Mouse (Mus musculus) hindbrain, embryonic 16.5 days (tissue): ENCODE measurements around the gene Bhlha15. TPM values are rescaled to one million over a fixed set of nuclear protein-coding genes. Genes with fewer than 3 reads are reported as not detected.

Experiments
- ATAC-seq: fragments of 200-750 bp; cut with Nextera tagmentation; 2 replicates; pipeline ENCODE4 v1.8.0; 2017; ENCODE audit warnings: moderate TSS enrichment, moderate library complexity
- H3K27ac ChIP-seq: fragments of 300-500 bp; sonication (generic); 2 replicates; pipeline ENCODE4 v1.5.1; 2014; ENCODE audit warnings: low read depth, mild to moderate bottlenecking, control low read depth, low read length, moderate library complexity
- H3K27me3 ChIP-seq: fragments of 300-500 bp; sonication (generic); replicated peaks from 2 replicates; pipeline ENCODE4 v1.6.1; 2014; ENCODE audit warnings: low read length; ENCODE audit not compliant: control insufficient read depth, insufficient read depth
- H3K36me3 ChIP-seq: fragments of 300-500 bp; sonication (generic); 2 replicates; pipeline ENCODE4 v1.6.1; 2014; ENCODE audit warnings: mild to moderate bottlenecking, low read length, moderate library complexity, mixed read lengths; ENCODE audit not compliant: control insufficient read depth, insufficient read depth
- H3K4me1 ChIP-seq: fragments of 300-500 bp; sonication (generic); 2 replicates; pipeline ENCODE4 v1.6.1; 2014; ENCODE audit warnings: low read depth, low read length; ENCODE audit not compliant: control insufficient read depth, insufficient read depth
- H3K4me2 ChIP-seq: fragments of 300-500 bp; sonication (generic); 2 replicates; pipeline ENCODE4 v1.6.1; 2014; ENCODE audit warnings: mild to moderate bottlenecking, low read length, control low read depth, moderate library complexity
- H3K4me3 ChIP-seq: fragments of 300-500 bp; sonication (generic); 2 replicates; pipeline ENCODE4 v1.5.1; 2014; ENCODE audit warnings: mild to moderate bottlenecking, low read length, control low read depth, moderate library complexity
- H3K9ac ChIP-seq: fragments of 300-500 bp; sonication (generic); 2 replicates; pipeline ENCODE4 v1.6.1; 2014; ENCODE audit warnings: low read depth, mild to moderate bottlenecking, control low read depth, low read length, moderate library complexity
- H3K9me3 ChIP-seq: fragments of 300-500 bp; sonication (generic); 2 replicates; pipeline ENCODE4 v1.6.1; 2014; ENCODE audit warnings: mild to moderate bottlenecking, low read length, moderate library complexity; ENCODE audit not compliant: control insufficient read depth
- WGBS: fragments of 180-500 bp; shearing (Covaris S2); extraction: QIAGEN DNeasy Blood & Tissue Kit; methylation state at CpG from one replicate; pipeline ENCODE4 v1.1.7; 2014; 5-methylcytosine and 5-hydroxymethylcytosine counted together
- polyA plus RNA-seq: library from polyadenylated mRNA; unstranded; fragments of >200 nt; fragmentation: Nextera tagmentation; extraction: Ambion mirVana; gene quantifications from 2 replicates; pipeline ENCODE4 v1.2.1, GENCODE M21; 2015

The Bhlha15 gene
- polyA plus RNA-seq, 1 experiment from 2014 or later = 0.09 TPM

GRCm38 (mm10) chr5:144184350-144185045 lies 5.6 kb upstream of the Bhlha15 start:
- Histone ChIP-seq H3K4me3 (no peak overlapping the region), H3K4me2 (no peak overlapping the region), H3K9me3 (no peaks in the 10 kb centered on the region), H3K27me3 (no peaks in the 10 kb centered on the region), H3K9ac (no peak overlapping the region), H3K27ac (no peak overlapping the region), H3K4me1 (no peaks in the 10 kb centered on the region), H3K36me3 (peaks cover 4% of the 10 kb centered on the region)
- 88% methylated on average over 21 of the region's 21 CpGs for WGBS
- no peak; the same call in 1 of the 2 replicates for ATAC-seq

- Histone ChIP-seq H3K4me1 (peaks cover 7% of the 10 kb centered on the region; the same call in 1 of the 2 replicates), H3K36me3 (peaks cover 3% of the 10 kb centered on the region), H3K27ac (no peak overlapping the region), H3K9ac (no peak overlapping the region), H3K9me3 (no peaks in the 10 kb centered on the region), H3K4me3 (no peak overlapping the region), H3K27me3 (no peaks in the 10 kb centered on the region), H3K4me2 (no peak overlapping the region)
- 79% methylated on average over 6 of the region's 6 CpGs for WGBS
- no peak for ATAC-seq
Measured at GRCm38 (mm10) chr5:144188422-144188821, 1.7 kb upstream of the Bhlha15 start.

GRCm38 (mm10) chr5:144189327-144189726 lies 759 bp upstream of the Bhlha15 start:
- Histone ChIP-seq H3K4me3 (no peak overlapping the region), H3K36me3 (peaks cover 3% of the 10 kb centered on the region), H3K9me3 (no peaks in the 10 kb centered on the region), H3K4me2 (no peak overlapping the region), H3K4me1 (peaks cover 7% of the 10 kb centered on the region; the same call in 1 of the 2 replicates), H3K9ac (no peak overlapping the region), H3K27ac (no peak overlapping the region), H3K27me3 (no peaks in the 10 kb centered on the region)
- no peak for ATAC-seq
- WGBS = 77% methylated on average over 7 of the region's 7 CpGs

GRCm38 (mm10) chr5:144191026-144191425 lies 940 bp downstream of the Bhlha15 start:
- no peak overlapping the region for H3K27ac ChIP-seq
- no peaks in the 10 kb centered on the region for H3K27me3 ChIP-seq
- H3K4me3 ChIP-seq = no peak overlapping the region
- no peaks in the 10 kb centered on the region; the same call in 1 of the 2 replicates for H3K36me3 ChIP-seq
- H3K4me1 ChIP-seq = peaks cover 7% of the 10 kb centered on the region; the same call in 1 of the 2 replicates
- H3K9ac ChIP-seq = no peak overlapping the region
- no peak for ATAC-seq
- WGBS = 40% methylated on average over 22 of the region's 23 CpGs
- H3K4me2 ChIP-seq = no peak overlapping the region
- no peaks in the 10 kb centered on the region for H3K9me3 ChIP-seq

- H3K4me2 ChIP-seq = no peak overlapping the region
- H3K9ac ChIP-seq = no peak overlapping the region
- no peak overlapping the region for H3K27ac ChIP-seq
- H3K4me1 ChIP-seq = peaks cover 7% of the 10 kb centered on the region; the same call in 1 of the 2 replicates
- H3K4me3 ChIP-seq = no peak overlapping the region
- H3K9me3 ChIP-seq = no peaks in the 10 kb centered on the region
- 84% methylated on average over 6 of the region's 6 CpGs for WGBS
- no peaks in the 10 kb centered on the region; the same call in 1 of the 2 replicates for H3K36me3 ChIP-seq
- no peaks in the 10 kb centered on the region for H3K27me3 ChIP-seq
- no peak for ATAC-seq
Measured at GRCm38 (mm10) chr5:144192673-144193072, 2.6 kb downstream of the Bhlha15 start.

GRCm38 (mm10) chr5:144194416-144194815 lies 4.3 kb downstream of the Bhlha15 start:
- WGBS = 73% methylated on average over 7 of the region's 7 CpGs
- Histone ChIP-seq H3K9me3 (no peaks in the 10 kb centered on the region), H3K4me2 (no peak overlapping the region), H3K36me3 (no peaks in the 10 kb centered on the region; the same call in 1 of the 2 replicates), H3K27me3 (no peaks in the 10 kb centered on the region), H3K4me1 (peaks cover 7% of the 10 kb centered on the region; the same call in 1 of the 2 replicates), H3K27ac (no peak overlapping the region), H3K4me3 (no peak overlapping the region), H3K9ac (no peak overlapping the region)
- no peak for ATAC-seq

GRCm38 (mm10) chr5:144195567-144195966 lies 5.5 kb downstream of the Bhlha15 start:
- H3K9me3 ChIP-seq = no peaks in the 10 kb centered on the region
- no peak for ATAC-seq
- no peaks in the 10 kb centered on the region for H3K27me3 ChIP-seq
- no peak overlapping the region for H3K9ac ChIP-seq
- no peak overlapping the region for H3K4me2 ChIP-seq
- H3K36me3 ChIP-seq = peaks cover 2% of the 10 kb centered on the region; the same call in 1 of the 2 replicates
- WGBS = 87% methylated on average over 8 of the region's 8 CpGs
- H3K4me3 ChIP-seq = no peak overlapping the region
- H3K27ac ChIP-seq = no peak overlapping the region
- no peaks in the 10 kb centered on the region for H3K4me1 ChIP-seq

- no peak for ATAC-seq
- no peaks in the 10 kb centered on the region for H3K4me1 ChIP-seq
- no peak overlapping the region for H3K27ac ChIP-seq
- no peak overlapping the region for H3K4me3 ChIP-seq
- H3K36me3 ChIP-seq = peaks cover 26% of the 10 kb centered on the region
- H3K9me3 ChIP-seq = no peaks in the 10 kb centered on the region
- H3K9ac ChIP-seq = no peak overlapping the region
- H3K27me3 ChIP-seq = no peaks in the 10 kb centered on the region
- 50% methylated on average over 11 of the region's 11 CpGs for WGBS
- H3K4me2 ChIP-seq = no peak overlapping the region
Measured at GRCm38 (mm10) chr5:144200616-144201015, 10.5 kb downstream of the Bhlha15 start.

GRCm38 (mm10) chr5:144202430-144202829 lies 12.3 kb downstream of the Bhlha15 start:
- 96% methylated on average over 6 of the region's 6 CpGs for WGBS
- no peak overlapping the region for H3K4me2 ChIP-seq
- H3K4me1 ChIP-seq = no peaks in the 10 kb centered on the region
- no peak overlapping the region for H3K4me3 ChIP-seq
- no peak overlapping the region for H3K9ac ChIP-seq
- H3K9me3 ChIP-seq = no peaks in the 10 kb centered on the region
- no peak for ATAC-seq
- peaks cover 37% of the 10 kb centered on the region for H3K36me3 ChIP-seq
- no peak overlapping the region for H3K27ac ChIP-seq
- no peaks in the 10 kb centered on the region for H3K27me3 ChIP-seq
